Mouse (Mus musculus) heart, postnatal 4 days (tissue): ENCODE data around the gene Dpf1. TPM values are rescaled to one million over a fixed set of nuclear protein-coding genes. Genes with fewer than 3 reads are reported as not detected.
A peak's percentile ranks its signal among the peaks of the same experiment; 100 is the strongest.

Experiments used
- DNase-seq: peaks from one replicate; pipeline ENCODE4 v3.0.0; 2021
- total RNA-seq, 2 experiments: library from RNA; stranded (reverse); gene quantifications; 2 replicates each; pipeline ENCODE4 v1.2.3; 2021

The Dpf1 gene
- total RNA-seq, 2 experiments from 2014 or later, result 1.2 to 1.8 TPM

- DNase-seq, result peak; percentile 92
These were observed 14.7 kb upstream of the Dpf1 start, which contains the start of gene Ppp1r14a for GRCm38 (mm10) chr7:29288942-29289638. Gene Ppp1r14a (plus strand): TSS chr7:29289308.

GRCm38 (mm10) chr7:29289856-29290255 is 13.9 kb upstream of the Dpf1 start:
- DNase-seq, result peak; percentile 33

GRCm38 (mm10) chr7:29290691-29291485 is 12.9 kb upstream of the Dpf1 start:
- peak; percentile 33 for DNase-seq

- peak; percentile 34 for DNase-seq
These were observed 11.9 kb upstream of the Dpf1 start for GRCm38 (mm10) chr7:29291616-29292457.

GRCm38 (mm10) chr7:29292458-29293098 is 11.2 kb upstream of the Dpf1 start:
- peak; percentile 59 for DNase-seq

GRCm38 (mm10) chr7:29293131-29294065 is 10.4 kb upstream of the Dpf1 start:
- peak; percentile 68 for DNase-seq

GRCm38 (mm10) chr7:29294111-29294761 is 9.5 kb upstream of the Dpf1 start:
- no peak for DNase-seq

- no peak for DNase-seq
These were observed 7.7 kb upstream of the Dpf1 start for GRCm38 (mm10) chr7:29295861-29296647.

- DNase-seq, result peak; percentile 80
These were observed 6.8 kb upstream of the Dpf1 start for GRCm38 (mm10) chr7:29296998-29297397.

- DNase-seq, result peak; percentile 85
These were observed 2.6 kb upstream of the Dpf1 start for GRCm38 (mm10) chr7:29301127-29301566.

GRCm38 (mm10) chr7:29302641-29303040 is 1.1 kb upstream of the Dpf1 start:
- no peak for DNase-seq

- DNase-seq, result no peak
These were observed 912 bp downstream of the Dpf1 start for GRCm38 (mm10) chr7:29304463-29305262.

- DNase-seq, result peak; percentile 37
These were observed 1.7 kb downstream of the Dpf1 start for GRCm38 (mm10) chr7:29305263-29305988.

GRCm38 (mm10) chr7:29306108-29306507 is 2.4 kb downstream of the Dpf1 start:
- DNase-seq, result no peak

- no peak for DNase-seq
These were observed 2.9 kb downstream of the Dpf1 start for GRCm38 (mm10) chr7:29306619-29307018.

- peak; percentile 96 for DNase-seq
These were observed 3.8 kb downstream of the Dpf1 start for GRCm38 (mm10) chr7:29307350-29308104.

GRCm38 (mm10) chr7:29309221-29309721 is 5.5 kb downstream of the Dpf1 start:
- DNase-seq, result peak; percentile 48
